Mouse (Mus musculus): ENCODE measurements around the gene Fam166b.

The Fam166b gene

GRCm38 (mm10) chr4:43404697-43405096 lies 24.2 kb downstream of the Fam166b start:
- DNase-seq (ENCODE audit: low spot score in 2 of 2) = no peak

- no peak for DNase-seq (ENCODE audit: low spot score in 2 of 2)
These were observed 26.7 kb downstream of the Fam166b start for GRCm38 (mm10) chr4:43402212-43402611.

- no peak for DNase-seq (ENCODE audit: low spot score in 2 of 2)
These were observed 27.4 kb downstream of the Fam166b start for GRCm38 (mm10) chr4:43401486-43401885.

- no peak for DNase-seq (ENCODE audit: low spot score in 2 of 2)
These were observed 28.0 kb downstream of the Fam166b start for GRCm38 (mm10) chr4:43400976-43401375.

- DNase-seq (ENCODE audit: low spot score in 2 of 2) = no peak
These were observed 29.4 kb downstream of the Fam166b start for GRCm38 (mm10) chr4:43399391-43400131.

- DNase-seq (ENCODE audit: low spot score in 2 of 2) = no peak
These were observed 30.1 kb downstream of the Fam166b start for GRCm38 (mm10) chr4:43398829-43399331.

- DNase-seq (ENCODE audit: low spot score in 2 of 2) = no peak
These were observed 30.9 kb downstream of the Fam166b start for GRCm38 (mm10) chr4:43398014-43398413.

GRCm38 (mm10) chr4:43396381-43396780 lies 32.6 kb downstream of the Fam166b start:
- DNase-seq (ENCODE audit: low spot score in 2 of 2) = no peak

GRCm38 (mm10) chr4:43395836-43396235 lies 33.1 kb downstream of the Fam166b start:
- no peak for DNase-seq (ENCODE audit: low spot score in 2 of 2)

- DNase-seq (ENCODE audit: low spot score in 2 of 2) = no peak
These were observed 33.8 kb downstream of the Fam166b start for GRCm38 (mm10) chr4:43395147-43395546.

- DNase-seq (ENCODE audit: low spot score in 2 of 2) = no peak
These were observed 34.5 kb downstream of the Fam166b start for GRCm38 (mm10) chr4:43394345-43394891.

- DNase-seq (ENCODE audit: low spot score in 2 of 2) = no peak
These were observed 37.3 kb downstream of the Fam166b start for GRCm38 (mm10) chr4:43391521-43392050.

- no peak for DNase-seq (ENCODE audit: low spot score in 2 of 2)
These were observed 39.0 kb downstream of the Fam166b start for GRCm38 (mm10) chr4:43389845-43390440.

- no peak for DNase-seq (ENCODE audit: low spot score in 2 of 2)
These were observed 39.5 kb downstream of the Fam166b start for GRCm38 (mm10) chr4:43389390-43389789.

GRCm38 (mm10) chr4:43386932-43387331 lies 42.0 kb downstream of the Fam166b start:
- no peak for DNase-seq (ENCODE audit: low spot score in 2 of 2)

GRCm38 (mm10) chr4:43384541-43384940 lies 44.4 kb downstream of the Fam166b start:
- DNase-seq (ENCODE audit: low spot score in 2 of 2) = no peak

- no peak for DNase-seq (ENCODE audit: low spot score in 2 of 2)
These were observed 44.9 kb downstream of the Fam166b start for GRCm38 (mm10) chr4:43384083-43384460.

- no peak for DNase-seq (ENCODE audit: low spot score in 2 of 2)
These were observed 45.5 kb downstream of the Fam166b start for GRCm38 (mm10) chr4:43383246-43384082.

- DNase-seq (ENCODE audit: low spot score in 2 of 2) = no peak
These were observed 46.5 kb downstream of the Fam166b start for GRCm38 (mm10) chr4:43382155-43383020.

GRCm38 (mm10) chr4:43381408-43382154 lies 47.4 kb downstream of the Fam166b start, which contains the start of gene Rusc2:
Gene Rusc2, plus strand, starts transcription at chr4:43381979.
- peak; percentile 85 to 91 for DNase-seq (ENCODE audit: low spot score in 2 of 2)
